Mouse (Mus musculus) limb, embryonic 10.5 days (tissue): ENCODE measurements around the gene Prkag3. TPM values are rescaled to one million over a fixed set of nuclear protein-coding genes. Genes with fewer than 3 reads are reported as not detected.
A peak's percentile ranks its signal among the peaks of the same experiment; 100 is the strongest.

Experiments used
- DNase-seq: peaks from one replicate; pipeline ENCODE4 v3.0.0-alpha.2; 2017; ENCODE audit warnings: low spot score
- H3K27ac ChIP-seq: fragments of 300-500 bp; sonication (generic); 2 replicates; pipeline ENCODE4 v1.5.1; 2016; ENCODE audit warnings: mild to moderate bottlenecking
- H3K27me3 ChIP-seq: fragments of 300-500 bp; sonication (generic); 2 replicates; pipeline ENCODE4 v1.6.1; 2016; ENCODE audit warnings: low read depth, mild to moderate bottlenecking; ENCODE audit not compliant: poor library complexity, severe bottlenecking
- H3K36me3 ChIP-seq: fragments of 300-500 bp; sonication (generic); 2 replicates; pipeline ENCODE4 v1.6.1; 2016; ENCODE audit warnings: mild to moderate bottlenecking, moderate library complexity
- H3K4me1 ChIP-seq: fragments of 300-500 bp; sonication (generic); 2 replicates; pipeline ENCODE4 v1.6.1; 2016
- H3K4me3 ChIP-seq: fragments of 300-500 bp; sonication (generic); 2 replicates; pipeline ENCODE4 v1.5.1; 2016; ENCODE audit warnings: mild to moderate bottlenecking, moderate library complexity
- H3K9me3 ChIP-seq: fragments of 300-500 bp; sonication (generic); replicated peaks from 2 replicates; pipeline ENCODE4 v1.6.1; 2016; ENCODE audit warnings: mild to moderate bottlenecking
- WGBS: fragments of 180-500 bp; shearing (Covaris S2); methylation state at CpG from one replicate; pipeline ENCODE4 v1.1.7; 2016; 5-methylcytosine and 5-hydroxymethylcytosine counted together
- polyA plus RNA-seq: library from polyadenylated mRNA; unstranded; fragments of >200 nt; fragmentation: Nextera tagmentation; extraction: Ambion mirVana; gene quantifications from 2 replicates; pipeline ENCODE4 v1.2.1, GENCODE M21; 2016

The Prkag3 gene
- polyA plus RNA-seq, 1 experiment from 2014 or later = 0.29 TPM

GRCm38 (mm10) chr1:74715886-74716285 lies 33.1 kb downstream of the Prkag3 start:
- peak overlapping the region; percentile 91 for H3K27ac ChIP-seq
- peak overlapping the region; percentile 14; the same call in 1 of the 2 replicates for H3K4me3 ChIP-seq
- H3K27me3 ChIP-seq = no peaks in the 10 kb centered on the region
- no peaks in the 10 kb centered on the region for H3K9me3 ChIP-seq
- WGBS = 82% methylated on average over 6 of the region's 6 CpGs
- H3K4me1 ChIP-seq = peaks cover 52% of the 10 kb centered on the region
- 0 out of 2 replicates have a peak, but pooled peaks cover 2% of the 10 kb centered on the region for H3K36me3 ChIP-seq
- DNase-seq = no peak

GRCm38 (mm10) chr1:74715468-74715867 lies 33.6 kb downstream of the Prkag3 start:
- Histone ChIP-seq H3K4me1 (peaks cover 51% of the 10 kb centered on the region), H3K36me3 (0 out of 2 replicates have a peak, but pooled peaks cover 2% of the 10 kb centered on the region), H3K27ac (peak overlapping the region; percentile 91), H3K4me3 (peak overlapping the region; percentile 64), H3K9me3 (no peaks in the 10 kb centered on the region), H3K27me3 (no peaks in the 10 kb centered on the region)
- 15% methylated on average over 5 of the region's 5 CpGs for WGBS
- DNase-seq = peak; percentile 79

GRCm38 (mm10) chr1:74714967-74715366 lies 34.1 kb downstream of the Prkag3 start:
- no peaks in the 10 kb centered on the region for H3K27me3 ChIP-seq
- H3K9me3 ChIP-seq = no peaks in the 10 kb centered on the region
- peak overlapping the region; percentile 64 for H3K4me3 ChIP-seq
- 43% methylated on average over 2 of the region's 2 CpGs for WGBS
- peaks cover 51% of the 10 kb centered on the region for H3K4me1 ChIP-seq
- DNase-seq = no peak
- 0 out of 2 replicates have a peak, but pooled peaks cover 2% of the 10 kb centered on the region for H3K36me3 ChIP-seq
- peak overlapping the region; percentile 91 for H3K27ac ChIP-seq

GRCm38 (mm10) chr1:74713859-74714730 lies 34.9 kb downstream of the Prkag3 start:
- H3K27me3 ChIP-seq = no peaks in the 10 kb centered on the region
- H3K27ac ChIP-seq = peak overlapping the region; percentile 91
- 23% methylated on average over 12 of the region's 12 CpGs for WGBS
- H3K9me3 ChIP-seq = no peaks in the 10 kb centered on the region
- peaks cover 49% of the 10 kb centered on the region for H3K4me1 ChIP-seq
- H3K4me3 ChIP-seq = peak overlapping the region; percentile 64
- H3K36me3 ChIP-seq = 0 out of 2 replicates have a peak, but pooled peaks cover 1% of the 10 kb centered on the region
- DNase-seq = no peak

GRCm38 (mm10) chr1:74713099-74713858 lies 35.7 kb downstream of the Prkag3 start, which contains the start of gene Cyp27a1:
Cyp27a1 (plus strand) TSS chr1:74713574.
- Histone ChIP-seq H3K4me3 (peak within 1 kb of the TSS; percentile 64), H3K4me1 (peaks cover 44% of the 10 kb centered on the region), H3K9me3 (no peaks in the 10 kb centered on the region), H3K27me3 (no peaks in the 10 kb centered on the region), H3K36me3 (no peaks in the 10 kb centered on the region), H3K27ac (peak within 1 kb of the TSS; percentile 91)
- WGBS = 3% methylated on average over 35 of the region's 35 CpGs
- peak; percentile 80 for DNase-seq

GRCm38 (mm10) chr1:74712461-74713098 lies 36.4 kb downstream of the Prkag3 start:
- no peaks in the 10 kb centered on the region for H3K36me3 ChIP-seq
- H3K27me3 ChIP-seq = no peaks in the 10 kb centered on the region
- WGBS = 40% methylated on average over 5 of the region's 5 CpGs
- peaks cover 39% of the 10 kb centered on the region for H3K4me1 ChIP-seq
- DNase-seq = no peak
- H3K9me3 ChIP-seq = no peaks in the 10 kb centered on the region
- H3K27ac ChIP-seq = peak overlapping the region; percentile 91
- peak overlapping the region; percentile 64 for H3K4me3 ChIP-seq

- Histone ChIP-seq H3K27ac (no peak overlapping the region), H3K36me3 (no peaks in the 10 kb centered on the region), H3K4me1 (peaks cover 39% of the 10 kb centered on the region), H3K27me3 (no peaks in the 10 kb centered on the region), H3K9me3 (no peaks in the 10 kb centered on the region), H3K4me3 (no peak overlapping the region)
- no peak for DNase-seq
- 76% methylated on average over 4 of the region's 4 CpGs for WGBS
Measured at GRCm38 (mm10) chr1:74712046-74712445, 37.0 kb downstream of the Prkag3 start.

GRCm38 (mm10) chr1:74709566-74709965 lies 39.5 kb downstream of the Prkag3 start:
- WGBS = 38% methylated on average over 6 of the region's 6 CpGs
- no peaks in the 10 kb centered on the region for H3K9me3 ChIP-seq
- DNase-seq = no peak
- H3K27ac ChIP-seq = no peak overlapping the region
- peaks cover 17% of the 10 kb centered on the region for H3K4me1 ChIP-seq
- no peaks in the 10 kb centered on the region for H3K27me3 ChIP-seq
- no peaks in the 10 kb centered on the region for H3K36me3 ChIP-seq
- no peak overlapping the region for H3K4me3 ChIP-seq

- Histone ChIP-seq H3K9me3 (no peaks in the 10 kb centered on the region), H3K36me3 (peaks cover 34% of the 10 kb centered on the region), H3K27ac (no peak overlapping the region), H3K4me1 (no peaks in the 10 kb centered on the region), H3K27me3 (no peaks in the 10 kb centered on the region), H3K4me3 (no peak overlapping the region)
- 77% methylated on average over 5 of the region's 5 CpGs for WGBS
- no peak for DNase-seq
Measured at GRCm38 (mm10) chr1:74705016-74705415, 44.0 kb downstream of the Prkag3 start.

- DNase-seq = no peak
- Histone ChIP-seq H3K9me3 (no peaks in the 10 kb centered on the region), H3K27ac (no peak overlapping the region), H3K4me3 (no peak overlapping the region), H3K4me1 (no peaks in the 10 kb centered on the region), H3K36me3 (peaks cover 42% of the 10 kb centered on the region), H3K27me3 (no peaks in the 10 kb centered on the region)
- 85% methylated on average over 3 of the region's 3 CpGs for WGBS
Measured at GRCm38 (mm10) chr1:74704156-74704555, 44.9 kb downstream of the Prkag3 start.

- no peaks in the 10 kb centered on the region for H3K27me3 ChIP-seq
- no peak overlapping the region for H3K4me3 ChIP-seq
- 89% methylated on average over 6 of the region's 6 CpGs for WGBS
- DNase-seq = no peak
- H3K4me1 ChIP-seq = no peaks in the 10 kb centered on the region
- no peaks in the 10 kb centered on the region for H3K9me3 ChIP-seq
- H3K36me3 ChIP-seq = peaks cover 62% of the 10 kb centered on the region
- no peak overlapping the region for H3K27ac ChIP-seq
Measured at GRCm38 (mm10) chr1:74702142-74702553, 46.9 kb downstream of the Prkag3 start.

GRCm38 (mm10) chr1:74698791-74699190 lies 50.2 kb downstream of the Prkag3 start:
- 93% methylated on average over 1 of the region's 1 CpGs for WGBS

More at GRCm38 (mm10) chr1:74698791-74699190, 50.2 kb downstream of the Prkag3 start:
- H3K9me3 ChIP-seq = no peaks in the 10 kb centered on the region
- no peaks in the 10 kb centered on the region for H3K4me1 ChIP-seq
- H3K27me3 ChIP-seq = no peaks in the 10 kb centered on the region
- H3K4me3 ChIP-seq = no peak overlapping the region
- H3K27ac ChIP-seq = no peak overlapping the region
- DNase-seq = no peak
- peaks cover 92% of the 10 kb centered on the region for H3K36me3 ChIP-seq
